Mouse (Mus musculus) forebrain, postnatal 0 days (tissue): ENCODE measurements at regions not wholly inside any gene's neighbourhood (a gene's known extent, or its start where the extent isn't known, plus 50 kb on each side); places are given as distances from the start of the nearest gene placed in this dataset.

Source experiments
- ATAC-seq: fragments of 200-750 bp; cut with Nextera tagmentation; 2 replicates; pipeline ENCODE4 v1.8.0; 2017; ENCODE audit warnings: mild to moderate bottlenecking, moderate library complexity
- DNase-seq: peaks from one replicate; pipeline ENCODE4 v3.0.0-alpha.2; 2015
- H3K27ac ChIP-seq: fragments of 300-500 bp; sonication (generic); 2 replicates; pipeline ENCODE4 v1.5.1; 2014; ENCODE audit warnings: low read depth, mild to moderate bottlenecking, antibody characterized with exemption, low read length, moderate library complexity, mixed read lengths
- H3K27me3 ChIP-seq: fragments of 300-500 bp; sonication (generic); 2 replicates; pipeline ENCODE4 v1.6.1; 2014; ENCODE audit warnings: mild to moderate bottlenecking, low read length, mixed read lengths; ENCODE audit not compliant: insufficient read depth
- H3K36me3 ChIP-seq: fragments of 300-500 bp; sonication (generic); 2 replicates; pipeline ENCODE4 v1.6.1; 2014; ENCODE audit warnings: mild to moderate bottlenecking, moderate library complexity; ENCODE audit not compliant: insufficient read depth
- H3K4me1 ChIP-seq: fragments of 300-500 bp; sonication (generic); 2 replicates; pipeline ENCODE4 v1.6.1; 2014; ENCODE audit warnings: antibody characterized with exemption; ENCODE audit not compliant: insufficient read depth
- H3K4me2 ChIP-seq: fragments of 300-500 bp; sonication (generic); 2 replicates; pipeline ENCODE4 v1.6.1; 2014; ENCODE audit warnings: low read depth, mild to moderate bottlenecking, moderate library complexity
- H3K4me3 ChIP-seq: fragments of 300-500 bp; sonication (generic); 2 replicates; pipeline ENCODE4 v1.5.1; 2014; ENCODE audit warnings: low read depth, low read length, mixed read lengths
- H3K9ac ChIP-seq: fragments of 300-500 bp; sonication (generic); 2 replicates; pipeline ENCODE4 v1.6.1; 2014; ENCODE audit warnings: mild to moderate bottlenecking
- H3K9me3 ChIP-seq: fragments of 300-500 bp; sonication (generic); 2 replicates; pipeline ENCODE4 v1.6.1; 2016; ENCODE audit warnings: low read length
- CTCF ChIP-seq: sonication (generic); IDR thresholded peaks from 2 replicates; pipeline ENCODE4 v1.5.1; 2016; ENCODE audit warnings: antibody characterized with exemption, control low read depth, low read depth
- WGBS: fragments of 180-500 bp; shearing (Covaris S2); extraction: QIAGEN DNeasy Blood & Tissue Kit; methylation state at CpG from one replicate; pipeline ENCODE4 v1.1.7; 2014; 5-methylcytosine and 5-hydroxymethylcytosine counted together

GRCm38 (mm10) chr11:55974224-55974875, 66.5 kb downstream of the Nmur2 start:
- Histone ChIP-seq H3K4me1 (no peaks in the 10 kb centered on the region), H3K9me3 (no peaks in the 10 kb centered on the region), H3K4me2 (no peak overlapping the region), H3K27ac (no peak overlapping the region), H3K4me3 (no peak overlapping the region), H3K36me3 (no peaks in the 10 kb centered on the region), H3K27me3 (peaks cover 5% of the 10 kb centered on the region; the same call in 1 of the 2 replicates), H3K9ac (no peak overlapping the region)
- TF ChIP-seq CTCF: no peak
- DNase-seq (no peak), ATAC-seq (no peak)
- WGBS: 70% methylated on average over 10 of the region's 10 CpGs

GRCm38 (mm10) chr11:55966580-55966979, 74.2 kb downstream of the Nmur2 start:
- H3K36me3 ChIP-seq: no peaks in the 10 kb centered on the region
- TF ChIP-seq CTCF: no peak
- no peak for DNase-seq
- no peak overlapping the region for H3K4me3 ChIP-seq
- H3K9ac ChIP-seq: no peak overlapping the region
- ATAC-seq: no peak
- no peaks in the 10 kb centered on the region for H3K9me3 ChIP-seq
- H3K4me2 ChIP-seq: no peak overlapping the region
- H3K27me3 ChIP-seq: no peaks in the 10 kb centered on the region
- H3K4me1 ChIP-seq: no peaks in the 10 kb centered on the region
- H3K27ac ChIP-seq: no peak overlapping the region

DNA sequence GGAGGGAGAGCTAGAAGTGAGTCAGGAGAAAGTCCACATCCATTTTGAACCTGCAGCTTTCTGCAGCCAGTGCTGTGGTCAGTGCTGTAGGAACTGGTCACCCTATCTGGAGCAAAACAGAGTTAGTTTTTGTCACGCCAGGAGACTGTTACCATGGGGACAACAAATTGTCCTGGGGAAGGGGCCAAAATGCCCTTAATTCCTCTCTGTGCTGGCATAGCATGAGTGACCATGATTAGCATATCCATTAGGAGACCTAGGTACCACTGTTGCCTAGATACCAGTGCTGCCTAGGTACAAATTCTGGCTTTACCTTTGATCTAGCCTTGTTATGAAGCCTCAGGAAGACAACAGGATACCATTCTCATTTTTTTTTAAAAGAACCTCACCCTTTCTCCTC, 82.4 kb downstream of the Nmur2 start:
- Histone ChIP-seq H3K27me3 (no peaks in the 10 kb centered on the region), H3K4me3 (no peak overlapping the region), H3K9me3 (no peaks in the 10 kb centered on the region), H3K9ac (no peak overlapping the region), H3K4me2 (no peak overlapping the region), H3K27ac (no peak overlapping the region), H3K4me1 (no peaks in the 10 kb centered on the region), H3K36me3 (no peaks in the 10 kb centered on the region)
- no peak for TF ChIP-seq CTCF
- WGBS: 24% methylated on average over 1 of the region's 1 CpGs
- ATAC-seq (peak; percentile 59), DNase-seq (peak; percentile 30)

- ATAC-seq: no peak
- 69% methylated on average over 2 of the region's 2 CpGs for WGBS
- H3K4me2 ChIP-seq: no peak overlapping the region
- DNase-seq: no peak
- H3K9ac ChIP-seq: no peak overlapping the region
- H3K9me3 ChIP-seq: no peaks in the 10 kb centered on the region
- no peaks in the 10 kb centered on the region for H3K4me1 ChIP-seq
- no peak for TF ChIP-seq CTCF
- no peaks in the 10 kb centered on the region for H3K27me3 ChIP-seq
- no peaks in the 10 kb centered on the region for H3K36me3 ChIP-seq
- H3K27ac ChIP-seq: no peak overlapping the region
- H3K4me3 ChIP-seq: no peak overlapping the region
Observed at GRCm38 (mm10) chr11:55957355-55957754, 83.5 kb downstream of the Nmur2 start.

- H3K4me3 ChIP-seq: no peak overlapping the region
- no peaks in the 10 kb centered on the region for H3K36me3 ChIP-seq
- DNase-seq (no peak), ATAC-seq (no peak)
- H3K27ac ChIP-seq: no peak overlapping the region
- no peak for TF ChIP-seq CTCF
- H3K4me2 ChIP-seq: no peak overlapping the region
- no peak overlapping the region for H3K9ac ChIP-seq
- WGBS: 13% methylated on average over 2 of the region's 2 CpGs
- no peaks in the 10 kb centered on the region for H3K27me3 ChIP-seq
- no peaks in the 10 kb centered on the region for H3K4me1 ChIP-seq
- H3K9me3 ChIP-seq: no peaks in the 10 kb centered on the region
Observed at GRCm38 (mm10) chr11:55953696-55954095, 87.1 kb downstream of the Nmur2 start.

GRCm38 (mm10) chr11:55949596-55949995, 91.2 kb downstream of the Nmur2 start:
- Histone ChIP-seq H3K36me3 (no peaks in the 10 kb centered on the region), H3K9me3 (no peaks in the 10 kb centered on the region), H3K9ac (no peak overlapping the region), H3K27ac (no peak overlapping the region), H3K4me3 (no peak overlapping the region), H3K4me1 (no peaks in the 10 kb centered on the region), H3K27me3 (no peaks in the 10 kb centered on the region), H3K4me2 (no peak overlapping the region)
- ATAC-seq (no peak), DNase-seq (no peak)
- no peak for TF ChIP-seq CTCF
- 81% methylated on average over 3 of the region's 3 CpGs for WGBS

- H3K27me3 ChIP-seq: no peaks in the 10 kb centered on the region
- H3K4me1 ChIP-seq: no peaks in the 10 kb centered on the region
- no peaks in the 10 kb centered on the region for H3K36me3 ChIP-seq
- no peaks in the 10 kb centered on the region for H3K9me3 ChIP-seq
- H3K4me2 ChIP-seq: no peak overlapping the region
- ATAC-seq (no peak), DNase-seq (peak; percentile 1)
- H3K27ac ChIP-seq: no peak overlapping the region
- H3K4me3 ChIP-seq: no peak overlapping the region
- H3K9ac ChIP-seq: no peak overlapping the region
- no peak for TF ChIP-seq CTCF
- WGBS: 37% methylated on average over 9 of the region's 9 CpGs
Observed at GRCm38 (mm10) chr11:55946629-55947240, 94.1 kb downstream of the Nmur2 start.
